Comparison of ENCODE assay signal across 19 mouse cellular contexts in the genomic region with DNA sequence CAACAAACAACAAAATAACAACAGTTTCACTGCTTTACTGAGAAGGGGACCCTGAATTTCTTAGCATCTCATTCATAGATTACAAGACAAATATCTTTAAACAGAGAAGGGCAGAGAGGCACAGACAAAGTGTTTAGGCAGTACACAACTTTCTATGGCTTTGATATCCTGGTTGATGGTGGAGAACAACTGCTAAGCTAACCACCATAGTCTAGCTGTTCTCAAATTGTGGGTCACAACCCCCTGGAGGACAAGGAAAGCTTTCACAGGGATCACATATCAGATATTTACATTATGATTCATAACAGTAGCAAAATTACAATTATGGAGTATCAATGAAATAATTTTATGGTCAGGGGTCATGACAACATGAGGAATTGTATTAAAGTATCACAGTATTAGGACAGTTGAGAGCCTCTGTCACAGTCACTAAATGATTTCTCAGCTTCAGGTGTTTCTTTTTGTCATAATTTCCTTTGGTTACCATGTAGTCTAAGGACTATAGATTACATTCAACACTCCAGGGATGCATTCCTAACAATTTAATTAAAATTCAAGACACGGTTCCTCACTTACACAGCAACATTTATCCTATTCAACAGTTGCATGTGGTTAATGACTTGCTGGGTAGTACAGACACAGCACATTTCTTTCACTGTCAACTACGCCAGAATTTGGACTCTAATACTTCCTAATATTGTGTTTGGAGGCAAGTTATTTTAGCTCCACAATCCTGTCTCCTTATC.
DNase-seq lines count a peak whose midpoint lies in the region; ATAC-seq and TF ChIP-seq lines count a peak whose summit lies in the region.
"Had no signal": no experiment of that assay in that cellular context is flagged by ENCODE, and none has a peak within 500 bp of the region (broad histone marks: within the 10 kb centered on the region; RNA-seq: fewer than 3 reads in every experiment).

No protein-coding gene starts in this region.

- peak; percentile 1 for DNase-seq in midbrain, postnatal 0 days (ENCODE audit: low spot score)
- DNase-seq in midbrain, embryonic 11.5 days (ENCODE audit: low spot score, missing footprints): no peak
- no peak for DNase-seq in forebrain, postnatal 0 days
- DNase-seq in thymus, postnatal 4 days: no peak
- DNase-seq: liver, embryonic 13.5 days; right cerebral cortex, postnatal 14 days had no signal

- H3K27ac ChIP-seq in forebrain, embryonic 13.5 days: no peak overlapping the region
- no peak overlapping the region for H3K27ac ChIP-seq in forebrain, embryonic 12.5 days
- H3K27ac ChIP-seq in hindbrain, embryonic 15.5 days (replicated peaks): no peak overlapping the region
- no peak overlapping the region for H3K27ac ChIP-seq in hindbrain, embryonic 12.5 days
- H3K27ac ChIP-seq in midbrain, postnatal 0 days (ENCODE audit: low read depth, low read length): no peak overlapping the region
- no peak overlapping the region for H3K27ac ChIP-seq in midbrain, embryonic 11.5 days (ENCODE audit: low read depth, low read length)
- no peak overlapping the region for H3K27ac ChIP-seq in forebrain, postnatal 0 days (ENCODE audit: low read depth, low read length)
- H3K27ac ChIP-seq: embryonic facial prominence, embryonic 13.5 days; intestine, embryonic 15.5 days; limb, embryonic 15.5 days; liver, embryonic 13.5 days; midbrain, embryonic 13.5 days; neural tube, embryonic 13.5 days had no signal

- H3K4me1 ChIP-seq in forebrain, embryonic 13.5 days: no peaks in the 10 kb centered on the region
- no peaks in the 10 kb centered on the region for H3K4me1 ChIP-seq in forebrain, embryonic 12.5 days
- no peaks in the 10 kb centered on the region for H3K4me1 ChIP-seq in hindbrain, embryonic 15.5 days (replicated peaks)
- no peaks in the 10 kb centered on the region for H3K4me1 ChIP-seq in hindbrain, embryonic 12.5 days
- no peaks in the 10 kb centered on the region for H3K4me1 ChIP-seq in midbrain, postnatal 0 days (ENCODE audit: insufficient read depth, low read length)
- no peaks in the 10 kb centered on the region for H3K4me1 ChIP-seq in midbrain, embryonic 11.5 days (ENCODE audit: control insufficient read depth, insufficient read depth, low read length)
- H3K4me1 ChIP-seq in forebrain, postnatal 0 days (ENCODE audit: insufficient read depth): no peaks in the 10 kb centered on the region
- H3K4me1 ChIP-seq: embryonic facial prominence, embryonic 13.5 days; intestine, embryonic 15.5 days; limb, embryonic 15.5 days; liver, embryonic 13.5 days; megakaryocyte, embryonic 14.5 days; midbrain, embryonic 13.5 days; neural tube, embryonic 13.5 days had no signal

- 51% methylated on average over 2 of the region's 2 CpGs for WGBS in forebrain, embryonic 13.5 days
- 68% methylated on average over 2 of the region's 2 CpGs for WGBS in forebrain, embryonic 12.5 days
- WGBS in hindbrain, embryonic 15.5 days: 40% methylated on average over 2 of the region's 2 CpGs
- WGBS in hindbrain, embryonic 12.5 days: 60% methylated on average over 2 of the region's 2 CpGs
- 60% methylated on average over 2 of the region's 2 CpGs for WGBS in midbrain, postnatal 0 days
- WGBS in midbrain, embryonic 11.5 days: 71% methylated on average over 2 of the region's 2 CpGs
- WGBS in forebrain, postnatal 0 days: 29% methylated on average over 2 of the region's 2 CpGs

- TF ChIP-seq CTCF in midbrain, postnatal 0 days (IDR thresholded peaks at IDR 0.05): no peak
- no peak for TF ChIP-seq CTCF in forebrain, postnatal 0 days (IDR thresholded peaks at IDR 0.05; ENCODE audit: low read depth)

- no peaks in the 10 kb centered on the region for H3K27me3 ChIP-seq in forebrain, embryonic 13.5 days
- H3K27me3 ChIP-seq in forebrain, embryonic 12.5 days: no peaks in the 10 kb centered on the region
- H3K27me3 ChIP-seq in hindbrain, embryonic 15.5 days: no peaks in the 10 kb centered on the region
- H3K27me3 ChIP-seq in hindbrain, embryonic 12.5 days: no peaks in the 10 kb centered on the region
- no peaks in the 10 kb centered on the region for H3K27me3 ChIP-seq in midbrain, postnatal 0 days (ENCODE audit: insufficient read depth, low read length)
- H3K27me3 ChIP-seq in midbrain, embryonic 11.5 days (ENCODE audit: control insufficient read depth, insufficient read depth, low read length): no peaks in the 10 kb centered on the region
- H3K27me3 ChIP-seq in forebrain, postnatal 0 days (ENCODE audit: insufficient read depth, low read length): no peaks in the 10 kb centered on the region
- H3K27me3 ChIP-seq: embryonic facial prominence, embryonic 13.5 days; intestine, embryonic 15.5 days; limb, embryonic 15.5 days; liver, embryonic 13.5 days; megakaryocyte, embryonic 14.5 days; midbrain, embryonic 13.5 days; neural tube, embryonic 13.5 days had no signal

- peak; percentile 48; the same call in 1 of the 2 replicates for ATAC-seq in forebrain, embryonic 13.5 days
- no peak for ATAC-seq in forebrain, embryonic 12.5 days (ENCODE audit: low FRiP score)
- ATAC-seq in hindbrain, embryonic 15.5 days (ENCODE audit: low FRiP score, low read depth): peak; percentile 30; the same call in 1 of the 2 replicates
- no peak for ATAC-seq in hindbrain, embryonic 12.5 days (ENCODE audit: low FRiP score)
- ATAC-seq in midbrain, postnatal 0 days (ENCODE audit: low FRiP score): no peak
- ATAC-seq in midbrain, embryonic 11.5 days (ENCODE audit: low FRiP score): no peak
- 0 out of 2 replicates have a peak, but pooled peaks have one; percentile 8 for ATAC-seq in forebrain, postnatal 0 days
- ATAC-seq: intestine, embryonic 15.5 days; midbrain, embryonic 13.5 days had no signal

- H3K9me3 ChIP-seq in forebrain, embryonic 13.5 days (replicated peaks): no peaks in the 10 kb centered on the region
- H3K9me3 ChIP-seq in forebrain, embryonic 12.5 days: no peaks in the 10 kb centered on the region
- H3K9me3 ChIP-seq in hindbrain, embryonic 15.5 days: no peaks in the 10 kb centered on the region
- H3K9me3 ChIP-seq in hindbrain, embryonic 12.5 days (replicated peaks): no peaks in the 10 kb centered on the region
- H3K9me3 ChIP-seq in midbrain, postnatal 0 days (ENCODE audit: low read length): no peaks in the 10 kb centered on the region
- H3K9me3 ChIP-seq in midbrain, embryonic 11.5 days (ENCODE audit: control insufficient read depth, low read length): no peaks in the 10 kb centered on the region
- H3K9me3 ChIP-seq in forebrain, postnatal 0 days (ENCODE audit: low read length): no peaks in the 10 kb centered on the region
- H3K9me3 ChIP-seq: embryonic facial prominence, embryonic 13.5 days; intestine, embryonic 15.5 days; limb, embryonic 15.5 days; liver, embryonic 13.5 days; megakaryocyte, embryonic 14.5 days; midbrain, embryonic 13.5 days; neural tube, embryonic 13.5 days had no signal

- no peaks in the 10 kb centered on the region for H3K36me3 ChIP-seq in forebrain, embryonic 13.5 days (ENCODE audit: poor library complexity, severe bottlenecking)
- no peaks in the 10 kb centered on the region for H3K36me3 ChIP-seq in forebrain, embryonic 12.5 days (replicated peaks)
- no peaks in the 10 kb centered on the region for H3K36me3 ChIP-seq in hindbrain, embryonic 15.5 days
- no peaks in the 10 kb centered on the region for H3K36me3 ChIP-seq in hindbrain, embryonic 12.5 days
- H3K36me3 ChIP-seq in midbrain, postnatal 0 days (ENCODE audit: insufficient read depth, low read length): no peaks in the 10 kb centered on the region
- H3K36me3 ChIP-seq in midbrain, embryonic 11.5 days (ENCODE audit: control insufficient read depth, insufficient read depth, low read length): no peaks in the 10 kb centered on the region
- H3K36me3 ChIP-seq in forebrain, postnatal 0 days (ENCODE audit: insufficient read depth): no peaks in the 10 kb centered on the region
- H3K36me3 ChIP-seq: embryonic facial prominence, embryonic 13.5 days; intestine, embryonic 15.5 days; limb, embryonic 15.5 days; liver, embryonic 13.5 days; midbrain, embryonic 13.5 days; neural tube, embryonic 13.5 days had no signal

- no peak overlapping the region for H3K4me3 ChIP-seq in forebrain, embryonic 13.5 days
- H3K4me3 ChIP-seq in forebrain, embryonic 12.5 days (replicated peaks): no peak overlapping the region
- H3K4me3 ChIP-seq in hindbrain, embryonic 15.5 days: no peak overlapping the region
- no peak overlapping the region for H3K4me3 ChIP-seq in hindbrain, embryonic 12.5 days
- H3K4me3 ChIP-seq in midbrain, postnatal 0 days (ENCODE audit: low read depth, low read length): no peak overlapping the region
- H3K4me3 ChIP-seq in midbrain, embryonic 11.5 days (ENCODE audit: low read depth, low read length): no peak overlapping the region
- H3K4me3 ChIP-seq in forebrain, postnatal 0 days (ENCODE audit: low read depth, low read length): no peak overlapping the region
- H3K4me3 ChIP-seq: embryonic facial prominence, embryonic 13.5 days; erythroblast, embryonic 14.5 days; gastrocnemius, adult 2 months; intestine, embryonic 15.5 days; limb, embryonic 15.5 days; liver, embryonic 13.5 days; megakaryocyte, embryonic 14.5 days; midbrain, embryonic 13.5 days; neural tube, embryonic 13.5 days had no signal

- H3K9ac ChIP-seq in forebrain, embryonic 13.5 days: no peak overlapping the region
- no peak overlapping the region for H3K9ac ChIP-seq in forebrain, embryonic 12.5 days
- H3K9ac ChIP-seq in hindbrain, embryonic 15.5 days: no peak overlapping the region
- no peak overlapping the region for H3K9ac ChIP-seq in hindbrain, embryonic 12.5 days
- H3K9ac ChIP-seq in midbrain, postnatal 0 days (replicated peaks; ENCODE audit: low read length, poor library complexity, severe bottlenecking): no peak overlapping the region
- H3K9ac ChIP-seq in midbrain, embryonic 11.5 days (ENCODE audit: low read length): no peak overlapping the region
- H3K9ac ChIP-seq in forebrain, postnatal 0 days: no peak overlapping the region
- H3K9ac ChIP-seq: embryonic facial prominence, embryonic 13.5 days; intestine, embryonic 15.5 days; limb, embryonic 15.5 days; liver, embryonic 13.5 days; midbrain, embryonic 13.5 days; neural tube, embryonic 13.5 days had no signal

- no peak overlapping the region for H3K4me2 ChIP-seq in forebrain, embryonic 13.5 days
- no peak overlapping the region for H3K4me2 ChIP-seq in forebrain, embryonic 12.5 days
- no peak overlapping the region for H3K4me2 ChIP-seq in hindbrain, embryonic 15.5 days
- no peak overlapping the region for H3K4me2 ChIP-seq in hindbrain, embryonic 12.5 days (replicated peaks)
- no peak overlapping the region for H3K4me2 ChIP-seq in midbrain, postnatal 0 days (ENCODE audit: low read depth, low read length, poor library complexity, severe bottlenecking)
- no peak overlapping the region for H3K4me2 ChIP-seq in midbrain, embryonic 11.5 days
- no peak overlapping the region for H3K4me2 ChIP-seq in forebrain, postnatal 0 days (ENCODE audit: low read depth)
- H3K4me2 ChIP-seq: embryonic facial prominence, embryonic 13.5 days; heart, embryonic 11.5 days; intestine, embryonic 15.5 days; limb, embryonic 15.5 days; liver, embryonic 13.5 days; midbrain, embryonic 13.5 days; neural tube, embryonic 13.5 days had no signal

Comparison
In these comparisons a context has a peak if more than half of its experiments do, and no peak if none do; other contexts are left out.
1. ATAC-seq: peak in forebrain, embryonic 13.5 days (single experiment), hindbrain, embryonic 15.5 days (single experiment) and forebrain, postnatal 0 days (single experiment); none in forebrain, embryonic 12.5 days (single experiment), hindbrain, embryonic 12.5 days (single experiment), midbrain, postnatal 0 days (single experiment) and midbrain, embryonic 11.5 days (single experiment).